Mouse (Mus musculus): Measurements from ENCODE around the gene Kif13a. TPM values are rescaled to one million over a fixed set of nuclear protein-coding genes. Genes with fewer than 3 reads are reported as not detected.
A peak's percentile ranks its signal among the peaks of the same experiment; 100 is the strongest.

Gene Kif13a
- polyA plus RNA-seq, 1 experiment from 2014 or later = 13.0 TPM

GRCm38 (mm10) chr13:46875377-46875776, 54.3 kb downstream of the Kif13a start:
- Histone ChIP-seq H3K27ac (replicated peaks) (no peak overlapping the region), H3K9me3 (no peaks in the 10 kb centered on the region), H3K9ac (no peak overlapping the region), H3K4me2 (no peak overlapping the region), H3K36me3 (no peaks in the 10 kb centered on the region), H3K27me3 (no peaks in the 10 kb centered on the region), H3K4me1 (replicated peaks) (peaks cover 20% of the 10 kb centered on the region), H3K4me3 (no peak overlapping the region)
- no peak for ATAC-seq (ENCODE audit: low FRiP score, low read depth)
- WGBS = 76% methylated on average over 6 of the region's 6 CpGs

DNA sequence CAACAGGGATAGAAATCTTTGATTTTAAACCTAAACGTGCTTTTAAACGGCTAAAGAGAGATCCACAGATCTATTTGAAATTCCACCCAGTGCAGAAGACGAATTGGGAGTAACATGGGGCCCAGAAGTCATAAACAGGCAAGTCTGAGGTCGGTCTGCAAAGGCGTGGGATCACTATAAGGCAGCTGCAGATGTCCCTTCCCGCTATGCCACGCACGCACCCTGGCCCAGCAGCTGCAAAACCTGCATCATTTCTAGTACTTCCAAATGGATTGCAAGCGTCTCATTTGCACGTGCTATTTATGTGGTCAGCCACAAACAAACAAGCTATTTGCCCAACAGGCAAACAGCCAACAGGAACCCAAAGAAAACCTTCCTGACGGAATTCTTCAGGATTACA, 56.9 kb downstream of the Kif13a start:
- Histone ChIP-seq H3K4me1 (replicated peaks) (peaks cover 23% of the 10 kb centered on the region), H3K9ac (no peak overlapping the region), H3K27me3 (no peaks in the 10 kb centered on the region), H3K36me3 (no peaks in the 10 kb centered on the region), H3K27ac (replicated peaks) (peak overlapping the region; percentile 17; the same call in 1 of the 2 replicates), H3K4me3 (no peak overlapping the region), H3K4me2 (no peak overlapping the region), H3K9me3 (no peaks in the 10 kb centered on the region)
- WGBS = 68% methylated on average over 11 of the region's 11 CpGs
- ATAC-seq (ENCODE audit: low FRiP score, low read depth) = no peak

GRCm38 (mm10) chr13:46872194-46872593, 57.5 kb downstream of the Kif13a start:
- peak; percentile 61 for ATAC-seq (ENCODE audit: low FRiP score, low read depth)
- Histone ChIP-seq H3K9me3 (no peaks in the 10 kb centered on the region), H3K36me3 (no peaks in the 10 kb centered on the region), H3K9ac (no peak overlapping the region), H3K27me3 (no peaks in the 10 kb centered on the region), H3K4me1 (replicated peaks) (peaks cover 23% of the 10 kb centered on the region), H3K4me2 (no peak overlapping the region), H3K4me3 (no peak overlapping the region), H3K27ac (replicated peaks) (peak overlapping the region; percentile 17)
- WGBS = 36% methylated on average over 6 of the region's 6 CpGs

GRCm38 (mm10) chr13:46869464-46869863, 60.2 kb downstream of the Kif13a start:
- Histone ChIP-seq H3K9me3 (no peaks in the 10 kb centered on the region), H3K27ac (replicated peaks) (no peak overlapping the region), H3K9ac (no peak overlapping the region), H3K27me3 (no peaks in the 10 kb centered on the region), H3K4me1 (replicated peaks) (peaks cover 23% of the 10 kb centered on the region), H3K4me3 (no peak overlapping the region), H3K4me2 (no peak overlapping the region), H3K36me3 (no peaks in the 10 kb centered on the region)
- WGBS = 89% methylated on average over 13 of the region's 13 CpGs
- no peak for ATAC-seq (ENCODE audit: low FRiP score, low read depth)

GRCm38 (mm10) chr13:46863169-46863748, 66.4 kb downstream of the Kif13a start:
- Histone ChIP-seq H3K9ac (no peak overlapping the region), H3K27ac (replicated peaks) (no peak overlapping the region), H3K4me3 (no peak overlapping the region), H3K27me3 (no peaks in the 10 kb centered on the region), H3K9me3 (no peaks in the 10 kb centered on the region), H3K4me1 (replicated peaks) (peaks cover 7% of the 10 kb centered on the region; the same call in 1 of the 2 replicates), H3K4me2 (no peak overlapping the region), H3K36me3 (no peaks in the 10 kb centered on the region)
- WGBS = 78% methylated on average over 3 of the region's 3 CpGs
- ATAC-seq (ENCODE audit: low FRiP score, low read depth) = no peak

DNA sequence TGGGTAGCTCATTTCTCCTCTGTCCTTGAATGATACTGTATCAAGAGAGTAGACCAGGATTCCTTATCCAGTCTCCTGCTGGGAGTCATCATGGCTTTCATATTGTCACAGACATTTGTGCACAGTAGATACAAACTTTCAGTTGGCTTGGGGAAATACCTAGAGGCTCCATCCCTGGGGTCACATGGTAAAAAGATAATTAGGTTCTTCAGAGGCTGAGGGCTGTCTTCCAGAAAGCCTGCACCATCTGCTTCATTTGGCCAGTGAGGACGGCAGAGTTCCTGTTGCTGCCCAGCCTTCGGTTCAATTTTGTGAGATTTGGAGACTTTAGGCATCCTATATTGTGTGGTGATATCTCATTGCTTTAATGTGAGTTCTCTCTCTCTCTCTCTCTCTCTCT, 69.8 kb downstream of the Kif13a start:
- Histone ChIP-seq H3K9me3 (no peaks in the 10 kb centered on the region), H3K27ac (replicated peaks) (0 out of 2 replicates have a peak overlapping the region, but pooled peaks have one; percentile 8), H3K4me3 (no peak overlapping the region), H3K36me3 (no peaks in the 10 kb centered on the region), H3K27me3 (no peaks in the 10 kb centered on the region), H3K9ac (no peak overlapping the region), H3K4me1 (replicated peaks) (peaks cover 7% of the 10 kb centered on the region), H3K4me2 (no peak overlapping the region)
- no peak for ATAC-seq (ENCODE audit: low FRiP score, low read depth)
- WGBS = 68% methylated on average over 2 of the region's 2 CpGs

GRCm38 (mm10) chr13:46859173-46859572, 70.5 kb downstream of the Kif13a start:
- 0 out of 2 replicates have a peak overlapping the region, but pooled peaks have one; percentile 8 for H3K27ac ChIP-seq (replicated peaks)
- H3K4me3 ChIP-seq = no peak overlapping the region
- H3K9ac ChIP-seq = no peak overlapping the region
- WGBS = 90% methylated on average over 2 of the region's 2 CpGs
- no peak for ATAC-seq (ENCODE audit: low FRiP score, low read depth)
- no peaks in the 10 kb centered on the region for H3K9me3 ChIP-seq
- peaks cover 7% of the 10 kb centered on the region for H3K4me1 ChIP-seq (replicated peaks)
- H3K4me2 ChIP-seq = no peak overlapping the region
- H3K27me3 ChIP-seq = no peaks in the 10 kb centered on the region
- no peaks in the 10 kb centered on the region for H3K36me3 ChIP-seq

DNA sequence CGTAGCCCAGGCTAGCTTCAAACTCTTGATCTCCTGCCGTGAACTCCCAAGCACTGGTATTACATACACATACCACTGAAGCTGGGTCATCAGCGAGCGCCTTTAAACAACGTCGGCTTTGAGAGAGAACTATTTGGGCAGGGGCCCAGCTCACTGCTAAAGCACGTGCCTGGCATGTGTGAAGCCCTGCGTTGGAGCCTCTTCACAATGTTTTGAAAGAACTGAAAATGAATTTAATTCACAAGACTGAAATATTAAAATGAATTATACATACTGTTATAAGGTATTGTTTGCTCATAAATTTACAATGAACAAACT, 70.9 kb downstream of the Kif13a start:
- WGBS = 73% methylated on average over 8 of the region's 8 CpGs
- no peaks in the 10 kb centered on the region for H3K9me3 ChIP-seq
- no peak overlapping the region for H3K9ac ChIP-seq
- no peak overlapping the region for H3K4me3 ChIP-seq
- no peaks in the 10 kb centered on the region for H3K27me3 ChIP-seq
- H3K4me2 ChIP-seq = no peak overlapping the region
- no peaks in the 10 kb centered on the region for H3K36me3 ChIP-seq
- H3K27ac ChIP-seq (replicated peaks) = no peak overlapping the region
- peaks cover 7% of the 10 kb centered on the region for H3K4me1 ChIP-seq (replicated peaks)
- no peak for ATAC-seq (ENCODE audit: low FRiP score, low read depth)

DNA sequence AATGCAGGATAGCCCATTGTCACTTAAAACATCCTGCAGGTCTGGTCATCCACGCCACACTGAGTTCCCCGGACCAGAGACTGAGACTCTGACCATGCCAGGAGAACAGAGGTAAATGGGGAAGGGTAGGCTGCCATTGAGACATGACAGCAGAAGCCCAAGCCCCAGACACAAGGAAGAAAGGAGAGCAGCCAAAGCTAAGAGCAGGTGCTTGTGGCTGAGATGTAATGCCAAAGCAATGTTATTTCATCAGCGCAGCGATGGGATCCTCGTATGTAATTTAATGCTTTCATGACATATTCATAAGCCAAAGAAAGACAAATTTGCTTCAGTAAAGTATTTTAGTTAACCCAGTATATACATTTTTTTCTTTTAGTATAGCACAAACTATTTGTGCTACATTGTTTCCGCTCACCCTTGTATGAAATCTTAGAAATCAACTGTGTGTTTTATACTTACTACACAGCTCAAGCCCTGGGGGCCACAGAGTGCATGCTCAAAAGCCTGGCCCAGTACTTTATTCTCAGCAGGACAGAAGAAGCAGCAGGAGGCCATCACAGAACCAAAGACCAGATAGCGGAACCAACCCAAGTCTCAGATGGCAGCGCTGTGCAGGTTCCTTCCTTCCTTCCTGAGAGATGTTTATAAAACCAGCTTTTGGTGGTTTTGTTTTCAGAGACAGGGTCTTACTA, 71.4 kb downstream of the Kif13a start:
- Histone ChIP-seq H3K4me2 (no peak overlapping the region), H3K4me1 (replicated peaks) (peaks cover 7% of the 10 kb centered on the region), H3K27ac (replicated peaks) (no peak overlapping the region), H3K27me3 (no peaks in the 10 kb centered on the region), H3K9ac (no peak overlapping the region), H3K36me3 (no peaks in the 10 kb centered on the region), H3K9me3 (no peaks in the 10 kb centered on the region), H3K4me3 (no peak overlapping the region)
- 82% methylated on average over 8 of the region's 8 CpGs for WGBS
- no peak for ATAC-seq (ENCODE audit: low FRiP score, low read depth)

- no peak for ATAC-seq (ENCODE audit: low FRiP score, low read depth)
- Histone ChIP-seq H3K4me2 (no peak overlapping the region), H3K36me3 (no peaks in the 10 kb centered on the region), H3K4me3 (no peak overlapping the region), H3K27ac (replicated peaks) (no peak overlapping the region), H3K27me3 (no peaks in the 10 kb centered on the region), H3K4me1 (replicated peaks) (peaks cover 2% of the 10 kb centered on the region), H3K9me3 (no peaks in the 10 kb centered on the region), H3K9ac (no peak overlapping the region)
- WGBS = 91% methylated on average over 5 of the region's 5 CpGs
Observed at GRCm38 (mm10) chr13:46854456-46854855, 75.2 kb downstream of the Kif13a start.

- no peak for ATAC-seq (ENCODE audit: low FRiP score, low read depth)
- no peaks in the 10 kb centered on the region for H3K27me3 ChIP-seq
- H3K4me1 ChIP-seq (replicated peaks) = no peaks in the 10 kb centered on the region; the same call in 1 of the 2 replicates
- H3K36me3 ChIP-seq = no peaks in the 10 kb centered on the region
- H3K9me3 ChIP-seq = no peaks in the 10 kb centered on the region
- H3K4me2 ChIP-seq = no peak overlapping the region
- H3K4me3 ChIP-seq = no peak overlapping the region
- H3K9ac ChIP-seq = no peak overlapping the region
- H3K27ac ChIP-seq (replicated peaks) = no peak overlapping the region
- 97% methylated on average over 4 of the region's 4 CpGs for WGBS
Observed at GRCm38 (mm10) chr13:46852470-46852869, 77.2 kb downstream of the Kif13a start.

DNA sequence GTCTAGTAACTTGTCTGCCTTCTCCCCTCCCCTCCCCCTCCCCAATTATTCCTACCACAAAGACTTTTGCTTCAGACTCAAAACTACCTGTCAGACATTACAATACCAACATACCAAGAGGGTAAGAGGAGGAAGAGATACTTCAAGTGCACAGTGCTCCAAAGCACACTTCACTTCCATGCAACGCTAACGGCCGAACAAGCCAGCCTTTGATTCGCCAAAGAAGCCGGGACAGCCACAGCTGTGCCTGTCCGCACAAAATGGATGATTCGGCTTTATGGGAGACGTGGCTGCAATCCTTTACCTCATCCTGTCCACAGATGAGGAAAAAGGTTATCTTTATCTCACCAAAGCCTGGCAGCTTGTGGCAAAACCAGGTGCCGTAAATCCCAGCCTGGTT, 84.2 kb downstream of the Kif13a start:
- Histone ChIP-seq H3K27me3 (no peaks in the 10 kb centered on the region), H3K27ac (replicated peaks) (no peak overlapping the region), H3K9ac (no peak overlapping the region), H3K4me2 (no peak overlapping the region), H3K36me3 (no peaks in the 10 kb centered on the region), H3K4me3 (no peak overlapping the region), H3K9me3 (no peaks in the 10 kb centered on the region), H3K4me1 (replicated peaks) (peaks cover 6% of the 10 kb centered on the region; the same call in 1 of the 2 replicates)
- no peak for ATAC-seq (ENCODE audit: low FRiP score, low read depth)
- WGBS = 79% methylated on average over 9 of the region's 9 CpGs
